Mouse (Mus musculus) urinary bladder, postnatal 14 days (tissue): ENCODE results near the gene Krtap4-1.

ENCODE experiments used
- DNase-seq: peaks from one replicate; pipeline ENCODE4 v3.0.0; 2021; ENCODE audit warnings: low spot score

Gene Krtap4-1

GRCm38 (mm10) chr11:99583245-99583704, 44.8 kb downstream of the Krtap4-1 start, which contains the start of gene Krtap1-4:
Krtap1-4 (minus strand) TSS chr11:99583654.
- DNase-seq, result no peak

GRCm38 (mm10) chr11:99581564-99581963, 46.5 kb downstream of the Krtap4-1 start:
- DNase-seq, result no peak

- DNase-seq, result no peak
Observed at GRCm38 (mm10) chr11:99581051-99581450, 47.0 kb downstream of the Krtap4-1 start.

- no peak for DNase-seq
Observed at GRCm38 (mm10) chr11:99580636-99581035, 47.4 kb downstream of the Krtap4-1 start, which contains the start of gene Krtap1-5. Krtap1-5 (minus strand) TSS chr11:99581016.
